Mouse (Mus musculus) ovary, adult 18-20 months (tissue): ENCODE data around the gene Ushbp1.
"Not testable (repeated sequence)": the region's sequence is repeated elsewhere in the genome, so short reads cannot be mapped to it uniquely, and the experiment has no call there.

Experiments
- DNase-seq: peaks from one replicate; pipeline ENCODE4 v3.0.0; 2022; ENCODE audit warnings: low spot score, mixed read lengths

The Ushbp1 gene

GRCm38 (mm10) chr8:71370711-71371235 lies 24.8 kb downstream of the Ushbp1 start:
- no peak for DNase-seq

GRCm38 (mm10) chr8:71369040-71369718 lies 26.4 kb downstream of the Ushbp1 start:
- no peak for DNase-seq

- no peak for DNase-seq
Measured at GRCm38 (mm10) chr8:71368366-71368765, 27.2 kb downstream of the Ushbp1 start.

GRCm38 (mm10) chr8:71367529-71368176 lies 27.9 kb downstream of the Ushbp1 start:
- DNase-seq, result peak; percentile 92

- DNase-seq, result peak; percentile 70
Measured at GRCm38 (mm10) chr8:71366771-71367528, 28.7 kb downstream of the Ushbp1 start, which contains the start of gene Use1. Gene Use1, plus strand, starts transcription at chr8:71366848.

- DNase-seq, result no peak
Measured at GRCm38 (mm10) chr8:71358026-71358425, 37.6 kb downstream of the Ushbp1 start.

GRCm38 (mm10) chr8:71351520-71351919 lies 44.1 kb downstream of the Ushbp1 start:
- DNase-seq, result no peak

- no peak for DNase-seq
Measured at GRCm38 (mm10) chr8:71351117-71351516, 44.5 kb downstream of the Ushbp1 start.

GRCm38 (mm10) chr8:71346581-71346980 lies 49.0 kb downstream of the Ushbp1 start:
- DNase-seq, result no peak

- DNase-seq, result no peak
Measured at GRCm38 (mm10) chr8:71340625-71341024, 55.0 kb downstream of the Ushbp1 start.

- DNase-seq, result not testable (repeated sequence)
Measured at GRCm38 (mm10) chr8:71337834-71338233, 57.8 kb downstream of the Ushbp1 start.
